Mouse (Mus musculus): ENCODE data around the gene Pcdh19. TPM values are rescaled to one million over a fixed set of nuclear protein-coding genes. Genes with fewer than 3 reads are reported as not detected.

The Pcdh19 gene
- total RNA-seq, 2 experiments from 2014 or later = not detected

- no peak for ATAC-seq (ENCODE audit: poor library complexity, severe bottlenecking)
Observed at GRCm38 (mm10) chrX:133660111-133660510, 28.7 kb downstream of the Pcdh19 start.

- ATAC-seq (ENCODE audit: poor library complexity, severe bottlenecking) = no peak
Observed at GRCm38 (mm10) chrX:133657308-133658302, 31.2 kb downstream of the Pcdh19 start.

- no peak for ATAC-seq (ENCODE audit: poor library complexity, severe bottlenecking)
Observed at GRCm38 (mm10) chrX:133655876-133656538, 32.8 kb downstream of the Pcdh19 start.

DNA sequence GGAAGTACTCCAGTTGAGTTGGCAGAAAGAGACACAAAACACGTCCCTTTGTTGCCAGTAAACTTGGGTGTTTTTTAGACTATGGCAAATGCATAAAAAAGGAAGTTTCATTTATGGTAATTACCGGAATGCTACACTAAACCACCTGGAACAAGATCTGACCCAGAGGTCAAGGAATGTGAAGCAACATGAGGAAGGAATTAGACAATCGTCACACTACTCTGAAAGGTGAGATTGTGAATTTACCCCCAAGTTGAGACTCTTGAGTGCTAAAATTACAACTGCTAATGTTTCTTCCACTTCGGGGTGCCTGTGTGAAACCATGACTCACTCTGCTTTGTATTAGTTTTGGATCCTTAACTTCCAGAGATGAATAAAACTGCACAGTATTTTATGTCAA is 33.6 kb downstream of the Pcdh19 start:
- no peak for ATAC-seq (ENCODE audit: poor library complexity, severe bottlenecking)

DNA sequence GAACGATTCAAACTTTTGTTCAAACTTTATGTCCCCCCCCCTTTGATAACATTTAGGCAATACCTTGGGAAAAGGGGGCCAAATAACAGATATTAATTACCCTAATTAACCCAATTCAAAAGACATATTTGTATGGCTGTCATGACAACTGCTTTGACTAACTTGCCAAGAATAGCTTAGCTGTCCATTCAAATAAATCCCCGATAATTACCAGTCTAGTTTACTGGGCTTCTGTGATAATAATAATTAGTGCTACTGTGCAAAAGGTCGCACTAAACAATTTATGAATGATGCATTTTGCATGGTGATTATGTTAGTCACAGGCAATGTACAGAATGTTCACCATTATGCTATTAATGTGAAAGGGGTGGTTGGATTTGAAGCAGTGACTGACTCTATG is 35.7 kb downstream of the Pcdh19 start:
- ATAC-seq (ENCODE audit: poor library complexity, severe bottlenecking) = no peak

GRCm38 (mm10) chrX:133650379-133650778 is 38.4 kb downstream of the Pcdh19 start:
- no peak for ATAC-seq (ENCODE audit: poor library complexity, severe bottlenecking)

- no peak for ATAC-seq (ENCODE audit: poor library complexity, severe bottlenecking)
Observed at GRCm38 (mm10) chrX:133647809-133648208, 41.0 kb downstream of the Pcdh19 start.

GRCm38 (mm10) chrX:133639445-133639844 is 49.3 kb downstream of the Pcdh19 start:
- ATAC-seq (ENCODE audit: poor library complexity, severe bottlenecking) = no peak

DNA sequence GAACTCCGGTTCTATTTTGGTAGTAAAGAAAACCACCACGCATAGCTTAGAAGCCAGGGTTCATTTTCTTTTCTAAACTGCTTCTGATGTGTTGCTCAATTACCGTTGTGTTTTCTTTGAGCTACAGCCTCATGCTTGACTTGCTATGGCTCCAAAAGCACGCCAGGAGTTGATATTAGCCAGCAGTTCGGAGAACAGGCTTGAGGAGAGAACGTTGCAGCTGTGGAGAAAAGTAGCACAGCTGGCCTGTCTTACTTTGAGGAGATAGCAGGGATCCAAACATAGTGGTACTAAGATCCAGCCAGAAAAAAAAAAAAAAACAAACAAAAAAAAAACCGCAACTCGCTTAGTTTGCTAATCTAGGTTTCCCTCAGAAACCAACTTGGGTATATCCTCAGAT is 59.2 kb downstream of the Pcdh19 start:
- no peak for ATAC-seq (ENCODE audit: poor library complexity, severe bottlenecking)

DNA sequence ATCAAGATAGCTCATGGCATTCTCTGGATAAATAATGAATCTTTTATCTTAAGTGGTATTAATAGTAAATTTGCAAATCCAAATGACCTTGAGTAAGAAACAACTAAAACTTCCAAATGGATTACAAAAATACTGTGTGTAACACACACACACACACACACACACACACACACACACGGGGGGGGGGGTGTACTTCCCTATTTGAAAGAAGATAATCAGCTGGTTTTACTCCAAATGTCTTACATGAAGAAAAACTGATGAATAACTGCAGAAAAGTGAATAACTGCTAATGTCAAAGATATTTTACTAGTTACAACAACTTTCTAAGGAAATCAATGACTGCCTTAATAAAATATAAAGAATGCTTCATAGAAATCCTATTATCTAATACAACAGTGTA is 70.6 kb downstream of the Pcdh19 start:
- no peak for ATAC-seq (ENCODE audit: poor library complexity, severe bottlenecking)

DNA sequence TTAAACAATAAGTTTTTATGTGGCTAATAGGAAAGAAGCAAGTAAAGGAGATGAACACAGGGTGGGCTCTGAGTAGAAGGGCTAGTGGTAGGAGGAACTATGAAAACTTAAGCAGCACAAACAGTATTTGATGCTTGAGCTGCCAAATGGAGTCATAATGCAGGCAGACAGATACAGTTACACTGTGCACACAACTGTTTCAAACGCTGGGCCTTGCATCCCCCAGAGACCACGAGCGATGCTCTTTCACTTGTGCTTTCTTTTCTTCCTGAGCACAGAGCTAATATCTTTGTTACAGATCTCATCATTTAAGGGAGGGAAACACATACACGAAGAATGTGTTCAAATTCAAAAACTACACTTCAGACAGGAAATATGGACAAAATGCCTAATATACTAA is 83.0 kb downstream of the Pcdh19 start:
- no peak for ATAC-seq (ENCODE audit: poor library complexity, severe bottlenecking)

GRCm38 (mm10) chrX:133604272-133604671 is 84.5 kb downstream of the Pcdh19 start:
- ATAC-seq (ENCODE audit: poor library complexity, severe bottlenecking) = no peak

GRCm38 (mm10) chrX:133602068-133602467 is 86.7 kb downstream of the Pcdh19 start:
- ATAC-seq (ENCODE audit: poor library complexity, severe bottlenecking) = no peak

DNA sequence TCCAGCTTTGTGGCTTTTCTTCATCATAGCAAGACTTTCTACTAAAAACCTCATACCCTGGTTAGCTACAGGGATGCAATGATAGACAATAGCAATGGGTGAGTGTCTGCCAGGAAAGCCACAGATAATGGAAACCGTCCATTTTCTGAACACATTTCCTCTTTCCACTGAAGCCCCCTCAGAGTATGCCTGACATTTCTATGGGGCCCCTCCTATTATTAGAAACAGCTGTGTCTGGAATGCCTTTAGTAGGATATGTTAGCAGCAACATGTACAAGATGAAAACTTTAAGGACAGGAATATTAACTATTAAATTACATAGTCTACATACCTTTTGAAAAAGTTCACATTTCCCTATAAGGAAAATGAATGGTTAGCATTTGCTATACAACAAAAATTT is 87.1 kb downstream of the Pcdh19 start:
- no peak for ATAC-seq (ENCODE audit: poor library complexity, severe bottlenecking)

DNA sequence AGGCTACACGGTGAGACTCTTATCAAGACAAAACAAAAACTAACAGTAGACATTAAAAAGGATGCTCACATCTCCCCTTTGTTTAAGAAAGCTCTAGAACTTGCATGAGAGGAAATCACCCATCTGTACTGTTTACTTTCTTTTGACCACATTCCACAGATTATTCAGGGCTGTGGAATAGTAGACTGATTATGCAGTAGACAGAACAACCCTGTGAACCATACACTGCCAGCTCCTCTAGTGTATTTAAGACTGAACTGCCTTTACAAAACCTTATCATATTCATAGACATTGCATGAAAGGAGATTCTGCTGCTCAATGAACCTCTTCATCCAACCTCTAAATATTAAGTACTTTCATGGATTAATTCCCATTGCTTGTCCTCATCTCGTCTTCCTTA is 87.6 kb downstream of the Pcdh19 start:
- no peak for ATAC-seq (ENCODE audit: poor library complexity, severe bottlenecking)

GRCm38 (mm10) chrX:133575601-133576382 is 113.0 kb downstream of the Pcdh19 start:
- no peak for ATAC-seq (ENCODE audit: poor library complexity, severe bottlenecking)

- no peak for ATAC-seq (ENCODE audit: poor library complexity, severe bottlenecking)
Observed at GRCm38 (mm10) chrX:133565355-133565754, 123.4 kb downstream of the Pcdh19 start.
